Mouse (Mus musculus): ENCODE measurements around the gene Trim46.

Trim46 gene

DNA sequence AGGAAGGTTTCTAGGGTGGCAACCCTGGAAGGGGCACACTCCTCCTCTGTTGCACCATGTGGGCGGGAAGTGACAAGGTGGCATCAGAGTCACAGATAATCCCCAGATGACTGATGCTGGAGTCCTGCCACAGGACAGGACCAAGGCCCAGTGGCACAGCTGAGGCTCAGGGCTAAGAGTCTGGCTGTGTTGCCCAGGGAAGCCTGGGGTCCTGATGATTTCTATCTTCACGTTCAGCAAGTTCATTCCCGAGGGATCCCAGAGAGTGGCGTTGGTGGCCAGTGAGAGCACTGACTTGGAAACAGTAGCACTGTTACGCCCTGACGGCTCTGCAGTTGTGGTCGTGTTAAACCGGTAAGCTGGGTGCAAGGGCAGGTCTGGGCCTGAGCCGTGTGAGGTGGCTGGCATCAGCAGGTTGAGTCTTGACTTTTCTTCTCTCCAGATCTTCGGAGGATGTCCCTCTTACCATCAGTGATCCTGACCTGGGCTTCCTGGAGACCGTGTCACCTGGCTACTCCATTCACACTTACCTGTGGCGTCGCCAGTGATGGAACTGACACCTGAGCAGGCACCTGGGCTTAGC, 37.9 kb downstream of the Trim46 start:
- DNase-seq, result no peak

- DNase-seq, result no peak
Measured at GRCm38 (mm10) chr3:89206695-89207094, 39.4 kb downstream of the Trim46 start.

- DNase-seq, result no peak
Measured at GRCm38 (mm10) chr3:89206079-89206478, 40.0 kb downstream of the Trim46 start.

GRCm38 (mm10) chr3:89203142-89203514, 43.0 kb downstream of the Trim46 start:
- DNase-seq, result no peak

DNA sequence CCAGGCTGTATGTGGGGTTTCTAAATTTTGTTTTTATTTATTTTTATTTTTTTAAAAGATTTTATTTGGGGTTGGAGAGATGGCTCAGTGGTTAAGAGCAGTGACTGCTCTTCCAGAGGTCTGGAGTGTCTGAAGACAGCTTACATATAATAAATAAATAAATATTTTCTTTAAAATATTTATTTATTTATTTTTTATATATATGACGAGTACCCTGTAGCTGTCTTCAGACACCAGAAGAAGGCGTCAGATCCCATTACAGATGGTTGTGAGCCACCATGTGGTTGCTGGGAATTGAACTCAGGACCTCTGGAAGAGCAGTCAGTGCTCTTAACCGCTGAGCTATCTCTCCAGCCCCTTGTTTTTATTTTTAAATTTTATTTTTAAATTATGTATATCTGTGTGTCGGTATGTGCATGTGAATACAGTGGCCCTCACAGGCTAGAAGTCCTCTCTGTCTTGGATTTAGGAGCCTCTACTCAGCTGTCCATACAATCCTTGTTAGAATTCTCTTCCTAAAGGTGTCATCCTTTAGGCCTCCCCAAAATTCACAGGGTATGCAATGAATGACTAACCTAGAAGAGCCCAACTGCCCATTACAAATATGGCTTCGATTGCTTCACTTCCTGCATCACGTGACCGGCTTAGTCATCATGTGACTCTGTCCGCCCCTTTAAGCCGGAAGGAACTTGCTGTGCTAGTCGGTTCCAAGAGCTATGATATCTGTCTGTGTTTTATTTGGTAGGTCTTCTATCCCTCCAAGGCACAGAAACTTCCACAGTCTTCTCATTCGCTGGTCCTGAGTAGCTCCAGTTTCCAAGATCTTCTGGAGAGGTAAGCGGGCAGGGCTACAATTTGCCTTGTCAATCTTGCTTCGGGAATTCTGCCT, 43.6 kb downstream of the Trim46 start, which contains the start of gene Gba:
TSS of gene Gba (plus strand) at position 676 of the 889 bp plus-strand sequence.
- DNase-seq, result peak; percentile 86

DNA sequence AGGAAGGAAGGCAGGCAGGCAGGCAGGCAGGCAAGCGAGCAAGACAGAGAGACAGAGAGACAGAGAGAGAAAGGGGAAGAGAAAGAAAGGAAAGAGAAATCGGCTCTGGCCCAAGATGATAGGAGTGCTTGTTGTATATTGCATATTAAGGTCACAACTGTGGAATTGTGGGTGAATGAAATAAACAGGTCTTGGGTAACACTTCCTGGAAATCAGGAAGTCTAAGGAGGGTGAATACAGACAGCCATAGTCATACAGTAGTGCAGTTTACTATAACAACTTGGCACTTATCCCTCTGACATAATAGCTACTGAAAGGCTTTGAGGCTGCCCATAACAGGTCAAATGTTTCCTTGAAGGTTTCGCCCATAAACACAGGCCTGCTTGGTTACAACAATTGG, 46.3 kb downstream of the Trim46 start:
- no peak for DNase-seq

GRCm38 (mm10) chr3:89195979-89196877, 49.9 kb downstream of the Trim46 start:
- peak; percentile 75 for DNase-seq

DNA sequence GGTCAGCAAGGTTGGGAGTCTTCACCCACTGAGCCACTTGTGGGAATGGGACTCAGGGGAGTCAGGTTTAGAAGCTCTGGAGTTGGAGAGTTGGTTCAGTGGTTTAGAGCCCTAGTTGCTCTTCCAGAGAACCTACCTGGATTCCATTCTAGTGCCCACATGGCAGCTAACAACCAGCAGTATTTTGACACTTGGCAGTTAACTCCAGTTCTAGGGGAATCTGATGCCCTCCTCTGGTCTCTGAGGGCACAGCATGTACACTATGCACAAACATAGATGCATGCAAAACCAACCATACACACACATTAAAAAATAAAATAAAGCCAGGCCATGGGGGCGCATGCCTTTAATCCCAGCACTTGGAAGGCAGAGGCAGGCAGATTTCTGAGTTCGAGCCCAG, 52.3 kb downstream of the Trim46 start:
- no peak for DNase-seq

GRCm38 (mm10) chr3:89193351-89193750, 52.8 kb downstream of the Trim46 start:
- DNase-seq, result no peak

DNA sequence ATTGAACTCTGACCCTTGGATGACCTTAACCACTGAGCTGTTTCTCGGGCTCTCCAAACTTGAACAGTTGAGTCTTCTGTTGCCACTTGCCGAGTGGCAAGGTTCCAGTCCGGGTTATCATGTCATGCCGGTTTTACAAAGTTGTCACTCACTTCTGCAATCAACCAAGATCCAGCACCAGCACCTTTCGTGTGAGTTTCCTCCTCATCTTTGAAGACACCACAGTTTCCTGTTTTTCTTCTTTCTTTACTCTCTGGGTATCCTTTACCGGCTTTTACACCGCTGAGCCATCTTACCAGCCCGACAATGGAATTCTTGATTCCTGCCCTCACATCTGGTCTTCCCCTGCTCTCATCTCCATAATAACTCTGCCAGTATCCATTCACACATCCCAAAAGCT, 55.7 kb downstream of the Trim46 start:
- DNase-seq, result no peak

DNA sequence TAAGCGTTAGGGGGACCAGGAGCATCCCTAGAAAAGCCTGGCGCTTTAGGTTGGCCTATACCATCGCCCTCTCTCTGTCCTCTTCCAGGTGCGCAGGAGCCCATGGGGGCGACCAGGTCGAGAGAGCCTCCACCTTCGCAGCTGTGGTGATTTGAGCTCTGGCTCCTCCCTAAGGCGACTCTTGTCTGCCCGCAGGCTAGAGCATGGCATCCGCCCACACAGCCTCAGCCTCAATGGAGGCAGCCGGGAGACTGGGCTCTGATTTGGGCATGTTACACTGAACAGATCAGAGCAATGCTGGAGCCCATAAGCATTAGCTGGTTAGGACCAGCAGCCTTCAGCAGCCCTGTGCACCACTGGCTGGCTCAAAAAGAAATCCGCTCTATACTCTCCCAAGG, 57.6 kb downstream of the Trim46 start:
- no peak for DNase-seq

DNA sequence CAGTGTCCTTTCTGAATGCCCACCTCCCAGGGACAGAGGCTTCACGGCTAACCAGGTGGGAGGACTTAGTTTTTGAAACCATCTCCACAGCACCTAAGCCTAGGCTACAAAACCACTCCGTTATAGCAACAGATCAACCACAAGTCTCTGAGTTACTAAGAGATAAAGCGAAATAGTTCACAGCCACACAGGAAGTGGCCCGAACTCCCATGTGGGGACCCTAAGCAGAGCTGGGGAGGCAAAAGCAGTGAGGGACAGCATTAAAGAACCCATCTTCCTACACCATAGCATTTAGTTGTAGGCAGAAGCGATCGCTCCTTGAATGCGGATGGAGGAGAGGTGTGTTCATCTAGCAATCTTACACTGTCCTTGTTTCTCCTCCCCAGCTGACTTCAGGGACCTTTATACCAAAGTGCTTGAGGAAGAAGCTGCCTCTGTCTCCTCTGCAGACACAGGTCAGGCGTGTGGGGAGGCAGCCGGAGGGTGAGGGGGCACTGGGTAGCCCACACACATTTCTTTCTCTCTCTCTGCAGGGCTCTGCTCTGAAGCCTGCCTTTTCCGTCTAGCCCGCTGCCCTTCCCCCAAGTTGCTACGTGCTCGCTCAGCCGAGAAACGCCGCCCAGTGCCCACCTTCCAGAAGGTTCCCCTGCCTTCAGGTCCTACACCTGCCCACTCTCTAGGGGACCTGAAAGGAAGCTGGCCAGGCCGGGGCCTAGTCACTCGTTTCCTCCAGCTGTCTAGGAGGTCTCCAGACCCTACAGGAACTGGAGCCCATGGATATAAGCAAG, 58.2 kb downstream of the Trim46 start:
- no peak for DNase-seq

DNA sequence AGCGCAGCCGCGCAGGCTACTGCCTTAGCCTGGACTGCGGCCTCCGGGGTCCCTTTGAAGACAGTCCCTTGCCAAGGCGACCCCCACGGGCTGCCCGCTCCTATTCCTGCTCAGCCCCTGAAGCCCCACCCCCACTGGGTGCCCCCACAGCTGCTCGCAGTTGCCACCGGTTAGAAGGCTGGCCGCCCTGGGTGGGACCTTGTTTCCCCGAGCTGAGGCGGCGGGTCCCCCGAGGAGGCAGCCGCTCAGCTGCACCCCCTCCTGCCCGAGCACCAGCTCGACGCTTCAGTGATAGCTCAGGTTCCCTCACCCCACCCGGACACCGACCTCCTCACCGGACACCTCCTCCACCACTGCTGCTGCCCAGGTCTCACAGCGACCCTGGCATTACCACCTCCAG, 58.9 kb downstream of the Trim46 start:
- DNase-seq, result no peak
